Mouse (Mus musculus) lung, embryonic 14.5 days (tissue): ENCODE results near the gene Gm37240. TPM values are rescaled to one million over a fixed set of nuclear protein-coding genes. Genes with fewer than 3 reads are reported as not detected.

Experiments used
- ATAC-seq: fragments of 200-750 bp; cut with Nextera tagmentation; 2 replicates; pipeline ENCODE4 v1.8.0; 2017; ENCODE audit warnings: mild to moderate bottlenecking, moderate TSS enrichment, moderate library complexity; ENCODE audit not compliant: insufficient read depth
- DNase-seq: peaks from one replicate; pipeline ENCODE4 v3.0.0-alpha.2; 2015
- H3K27ac ChIP-seq: fragments of 300-500 bp; sonication (generic); 2 replicates; pipeline ENCODE4 v1.5.1; 2014; ENCODE audit warnings: low read depth, mild to moderate bottlenecking, moderate library complexity
- H3K27me3 ChIP-seq: fragments of 300-500 bp; sonication (generic); 2 replicates; pipeline ENCODE4 v1.6.1; 2014; ENCODE audit warnings: low read length, control low read depth; ENCODE audit not compliant: insufficient read depth
- H3K36me3 ChIP-seq: fragments of 300-500 bp; sonication (generic); 2 replicates; pipeline ENCODE4 v1.6.1; 2014; ENCODE audit warnings: control low read depth; ENCODE audit not compliant: insufficient read depth
- H3K4me1 ChIP-seq: fragments of 300-500 bp; sonication (generic); 2 replicates; pipeline ENCODE4 v1.6.1; 2014; ENCODE audit warnings: antibody characterized with exemption, control low read depth; ENCODE audit not compliant: insufficient read depth
- H3K4me2 ChIP-seq: fragments of 300-500 bp; sonication (generic); 2 replicates; pipeline ENCODE4 v1.6.1; 2014; ENCODE audit warnings: mild to moderate bottlenecking
- H3K4me3 ChIP-seq: fragments of 300-500 bp; sonication (generic); 2 replicates; pipeline ENCODE4 v1.5.1; 2014; ENCODE audit warnings: low read depth, low read length
- H3K9ac ChIP-seq: fragments of 300-500 bp; sonication (generic); 2 replicates; pipeline ENCODE4 v1.6.1; 2014
- H3K9me3 ChIP-seq: fragments of 300-500 bp; sonication (generic); 2 replicates; pipeline ENCODE4 v1.6.1; 2016; ENCODE audit warnings: low read depth, low read length, control low read depth
- CTCF ChIP-seq: IDR thresholded peaks from 2 replicates; pipeline ENCODE4 v1.5.1; 2016; ENCODE audit warnings: antibody characterized with exemption, low read depth
- WGBS: fragments of 180-500 bp; shearing (Covaris S2); extraction: QIAGEN DNeasy Blood & Tissue Kit; methylation state at CpG from one replicate; pipeline ENCODE4 v1.1.7; 2014; 5-methylcytosine and 5-hydroxymethylcytosine counted together
- polyA plus RNA-seq: library from polyadenylated mRNA; unstranded; fragments of >200 nt; fragmentation: Nextera tagmentation; extraction: Ambion mirVana; gene quantifications from 2 replicates; pipeline ENCODE4 v1.2.1, GENCODE M21; 2014

Gm37240 gene
- polyA plus RNA-seq, 1 experiment from 2014 or later = 4.5 TPM

DNA sequence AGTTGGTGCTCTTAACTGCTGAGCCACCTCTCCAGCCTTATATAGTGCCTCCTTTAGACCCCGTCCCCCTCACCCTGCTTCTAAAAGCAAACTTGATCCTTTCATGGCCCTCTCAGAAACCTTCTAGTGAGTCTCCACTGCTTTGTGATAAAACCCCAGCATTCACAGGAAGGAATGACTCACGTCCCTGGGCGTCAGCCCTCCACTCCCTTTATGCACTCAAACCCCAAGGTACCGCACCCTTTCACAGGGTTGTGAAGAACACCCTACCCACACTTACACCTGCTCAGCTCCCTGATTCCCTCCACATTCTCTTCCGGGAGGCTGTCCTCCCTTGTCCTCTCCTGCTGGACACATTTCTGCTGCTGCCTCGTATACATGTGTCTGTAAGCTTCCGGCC is 1268.3 kb downstream of the Gm37240 start:
- H3K4me1 ChIP-seq = no peaks in the 10 kb centered on the region
- no peaks in the 10 kb centered on the region for H3K27me3 ChIP-seq
- H3K4me3 ChIP-seq = no peak overlapping the region
- H3K36me3 ChIP-seq = no peaks in the 10 kb centered on the region
- DNase-seq (no peak), ATAC-seq (no peak)
- no peak overlapping the region for H3K27ac ChIP-seq
- no peaks in the 10 kb centered on the region for H3K9me3 ChIP-seq
- WGBS = 86% methylated on average over 7 of the region's 7 CpGs
- no peak overlapping the region for H3K9ac ChIP-seq
- no peak for TF ChIP-seq CTCF
- H3K4me2 ChIP-seq = no peak overlapping the region

GRCm38 (mm10) chr3:84618627-84619026 is 1268.7 kb downstream of the Gm37240 start:
- no peak for ATAC-seq

GRCm38 (mm10) chr3:84615856-84616225 is 1271.5 kb downstream of the Gm37240 start:
- no peak overlapping the region for H3K27ac ChIP-seq
- H3K36me3 ChIP-seq = no peaks in the 10 kb centered on the region
- no peak overlapping the region for H3K9ac ChIP-seq
- H3K27me3 ChIP-seq = no peaks in the 10 kb centered on the region
- ATAC-seq (no peak), DNase-seq (no peak)
- H3K4me1 ChIP-seq = no peaks in the 10 kb centered on the region
- H3K4me3 ChIP-seq = no peak overlapping the region
- no peaks in the 10 kb centered on the region for H3K9me3 ChIP-seq
- no peak overlapping the region for H3K4me2 ChIP-seq
- TF ChIP-seq CTCF = no peak
- 37% methylated on average over 7 of the region's 7 CpGs for WGBS

More at GRCm38 (mm10) chr3:84618627-84619026, 1268.7 kb downstream of the Gm37240 start:
- no peaks in the 10 kb centered on the region for H3K27me3 ChIP-seq
- no peak overlapping the region for H3K4me3 ChIP-seq
- no peaks in the 10 kb centered on the region for H3K36me3 ChIP-seq
- H3K27ac ChIP-seq = no peak overlapping the region
- DNase-seq = no peak
- no peak overlapping the region for H3K4me2 ChIP-seq
- 77% methylated on average over 2 of the region's 2 CpGs for WGBS
- H3K4me1 ChIP-seq = no peaks in the 10 kb centered on the region
- no peaks in the 10 kb centered on the region for H3K9me3 ChIP-seq
- no peak overlapping the region for H3K9ac ChIP-seq
- TF ChIP-seq CTCF = no peak

GRCm38 (mm10) chr3:84615050-84615855 is 1272.1 kb downstream of the Gm37240 start:
- Histone ChIP-seq H3K9me3 (no peaks in the 10 kb centered on the region), H3K4me1 (no peaks in the 10 kb centered on the region), H3K27ac (no peak overlapping the region), H3K4me3 (no peak overlapping the region), H3K9ac (no peak overlapping the region), H3K4me2 (no peak overlapping the region), H3K36me3 (no peaks in the 10 kb centered on the region), H3K27me3 (no peaks in the 10 kb centered on the region)
- 27% methylated on average over 5 of the region's 5 CpGs for WGBS
- TF ChIP-seq CTCF = peak; percentile 74
- DNase-seq (peak; percentile 84), ATAC-seq (no peak)

GRCm38 (mm10) chr3:84610183-84610710 is 1277.1 kb downstream of the Gm37240 start:
- WGBS = 73% methylated on average over 9 of the region's 9 CpGs
- Histone ChIP-seq H3K9me3 (no peaks in the 10 kb centered on the region), H3K4me2 (no peak overlapping the region), H3K4me1 (no peaks in the 10 kb centered on the region), H3K9ac (no peak overlapping the region), H3K27me3 (no peaks in the 10 kb centered on the region), H3K27ac (no peak overlapping the region), H3K36me3 (no peaks in the 10 kb centered on the region), H3K4me3 (no peak overlapping the region)
- ATAC-seq (no peak), DNase-seq (no peak)
- no peak for TF ChIP-seq CTCF

DNA sequence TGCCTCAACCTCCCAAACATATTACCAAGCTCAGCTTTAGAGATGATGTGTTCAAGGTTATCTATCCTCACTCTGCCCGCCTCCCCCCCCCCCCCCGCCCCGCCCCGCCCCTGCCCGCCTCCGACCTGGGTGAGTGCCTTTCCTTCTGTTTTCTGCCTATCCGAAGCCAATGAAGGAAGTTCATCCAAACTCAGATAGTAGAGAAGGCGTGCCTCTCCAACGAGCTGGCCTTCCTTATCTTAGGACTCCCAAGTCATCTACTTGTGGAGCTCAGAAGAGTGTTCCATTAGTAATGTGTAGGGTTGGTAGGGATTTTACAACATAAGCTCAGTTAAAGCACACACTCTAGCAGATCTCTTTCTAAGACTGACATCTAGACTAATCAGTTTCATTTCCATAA is 1284.1 kb downstream of the Gm37240 start:
- no peak for TF ChIP-seq CTCF
- 69% methylated on average over 8 of the region's 9 CpGs for WGBS
- no peak overlapping the region for H3K9ac ChIP-seq

DNA sequence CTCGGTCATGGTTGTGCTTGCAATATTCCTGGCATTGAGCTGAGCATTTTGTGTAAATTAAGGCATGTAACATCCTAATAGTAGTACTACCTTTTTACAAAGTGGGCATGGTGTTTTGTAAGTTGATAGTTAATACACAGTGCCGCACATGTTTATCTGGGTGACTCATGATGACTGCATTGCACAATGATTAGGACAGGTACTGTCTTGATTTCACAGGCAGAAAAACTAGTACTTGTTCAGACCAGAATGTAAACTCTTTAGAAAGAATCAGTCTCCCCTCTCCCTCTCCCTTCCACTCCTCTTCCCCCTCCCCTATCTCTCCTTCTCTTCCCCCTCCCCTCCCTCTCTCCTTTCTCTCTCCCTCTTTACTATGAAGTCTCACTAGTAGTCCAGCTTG is 1284.6 kb downstream of the Gm37240 start:
- H3K27me3 ChIP-seq = no peaks in the 10 kb centered on the region
- no peak overlapping the region for H3K9ac ChIP-seq
- no peak for TF ChIP-seq CTCF
- ATAC-seq (no peak), DNase-seq (no peak)
- no peaks in the 10 kb centered on the region for H3K9me3 ChIP-seq
- no peak overlapping the region for H3K4me3 ChIP-seq
- H3K27ac ChIP-seq = no peak overlapping the region
- no peaks in the 10 kb centered on the region for H3K4me1 ChIP-seq
- no peak overlapping the region for H3K4me2 ChIP-seq
- H3K36me3 ChIP-seq = no peaks in the 10 kb centered on the region
- 92% methylated on average over 2 of the region's 2 CpGs for WGBS

More for the DNA sequence above, 1284.1 kb downstream of the Gm37240 start:
- H3K4me3 ChIP-seq = no peak overlapping the region
- no peaks in the 10 kb centered on the region for H3K4me1 ChIP-seq
- no peaks in the 10 kb centered on the region for H3K27me3 ChIP-seq
- H3K9me3 ChIP-seq = no peaks in the 10 kb centered on the region
- H3K36me3 ChIP-seq = no peaks in the 10 kb centered on the region
- no peak for DNase-seq
- H3K27ac ChIP-seq = no peak overlapping the region
- no peak for ATAC-seq
- H3K4me2 ChIP-seq = no peak overlapping the region
